Mouse (Mus musculus) G1E (cell line): ENCODE measurements around the gene Map3k20. TPM values are rescaled to one million over a fixed set of nuclear protein-coding genes. Genes with fewer than 3 reads are reported as not detected.

Experiments
- ATAC-seq: 2 replicates; pipeline ENCODE4 v1.8.0; 2016; ENCODE audit warnings: mild to moderate bottlenecking; ENCODE audit not compliant: insufficient number of reproducible peaks, poor library complexity, low FRiP score, severe bottlenecking; ENCODE audit errors: extremely low read depth
- DNase-seq: peaks from one replicate; pipeline ENCODE4 v3.0.0; 2012; ENCODE audit warnings: low spot score
- H3K27me3 ChIP-seq: 2 replicates; pipeline ENCODE4 v1.6.1; 2012; ENCODE audit warnings: mild to moderate bottlenecking, low read length, inconsistent platforms; ENCODE audit not compliant: insufficient read depth
- H3K36me3 ChIP-seq: replicated peaks from 2 replicates; pipeline ENCODE3; 2012; ENCODE audit warnings: mild to moderate bottlenecking, inconsistent platforms
- H3K4me1 ChIP-seq: 2 replicates; pipeline ENCODE4 v1.6.1; 2012; ENCODE audit warnings: low read depth, low read length, inconsistent platforms, mixed read lengths; ENCODE audit not compliant: insufficient read depth
- H3K4me3 ChIP-seq: 2 replicates; pipeline ENCODE4 v1.5.1; 2012; ENCODE audit warnings: low read depth, mild to moderate bottlenecking, inconsistent platforms, low read length, moderate library complexity, mixed read lengths
- H3K9me3 ChIP-seq: replicated peaks from 2 replicates; pipeline ENCODE4 v1.6.1; 2012; ENCODE audit warnings: inconsistent platforms
- CTCF ChIP-seq: IDR thresholded peaks from 2 replicates; pipeline ENCODE4 v1.5.1; 2012; ENCODE audit warnings: low read depth, low read length, inconsistent platforms, mixed read lengths
- GATA1 ChIP-seq: IDR thresholded peaks from 2 replicates; pipeline ENCODE4 v1.6.1; 2012; ENCODE audit warnings: borderline replicate concordance, low read length, inconsistent platforms, mixed read lengths
- GATA2 ChIP-seq: IDR thresholded peaks from 2 replicates; pipeline ENCODE4 v1.6.1; 2012; ENCODE audit warnings: low read depth, low read length, inconsistent platforms, borderline replicate concordance
- POLR2AphosphoS5 ChIP-seq: IDR thresholded peaks from 2 replicates; pipeline ENCODE4 v1.6.1; 2012; ENCODE audit warnings: low read depth, low read length, inconsistent platforms; ENCODE audit not compliant: insufficient replicate concordance
- TAL1 ChIP-seq: conservative IDR thresholded peaks from 2 replicates; pipeline ENCODE4 v1.6.1; 2012; ENCODE audit warnings: low read depth, low read length, inconsistent platforms, mixed read lengths
- polyA plus RNA-seq: library from polyadenylated mRNA; stranded (reverse); fragments of >175 nt; gene quantifications from 2 replicates; pipeline ENCODE4 v1.2.3, GENCODE M21; 2012
- total RNA-seq, 2 experiments: library from RNA; stranded (forward) in 1 of 2; stranded (reverse) in 1 of 2; fragments of 200-1000 nt in 1 of 2; fragments of >200 nt in 1 of 2; fragmentation: Nextera tagmentation in 1 of 2; gene quantifications; 2 replicates each; pipeline ENCODE4 v1.2.3; 2014 to 2017

Map3k20 gene
- total and polyA plus RNA-seq, 3 experiments: 2.3 to 60.5 (median 23.2) TPM

DNA sequence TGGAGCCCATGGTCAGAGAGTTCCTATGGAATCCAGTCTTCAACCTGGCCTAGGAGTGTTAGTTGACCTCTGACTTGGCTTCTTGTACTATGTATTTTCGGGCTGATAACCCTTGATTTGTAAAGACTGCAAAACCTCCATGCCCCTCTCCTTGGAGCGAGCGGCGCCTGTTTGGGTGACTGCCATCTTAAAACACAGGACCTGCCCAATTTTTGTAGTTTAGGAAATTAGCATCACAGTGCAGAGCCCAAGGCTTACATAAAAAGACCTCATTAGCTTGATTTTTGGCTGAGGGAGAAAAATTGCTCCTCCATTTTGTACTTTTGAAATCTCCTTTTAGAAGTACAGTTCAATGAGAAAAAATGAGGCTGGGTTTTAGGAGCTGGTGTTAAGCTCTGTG, 192.7 kb downstream of the Map3k20 start:
- TF ChIP-seq TAL1: no peak
- TF ChIP-seq GATA1: no peak
- TF ChIP-seq CTCF: no peak
- TF ChIP-seq GATA2: no peak
- TF ChIP-seq POLR2AphosphoS5: no peak
- Histone ChIP-seq H3K4me3 (peak overlapping the region; percentile 97), H3K9me3 (no peaks in the 10 kb centered on the region), H3K27me3 (no peaks in the 10 kb centered on the region), H3K4me1 (peaks cover 66% of the 10 kb centered on the region), H3K36me3 (peaks cover 56% of the 10 kb centered on the region)
- DNase-seq (no peak), ATAC-seq (no peak)

GRCm38 (mm10) chr2:72478921-72479320, 193.5 kb downstream of the Map3k20 start:
- no peaks in the 10 kb centered on the region for H3K9me3 ChIP-seq
- TF ChIP-seq POLR2AphosphoS5 (no peak), GATA1 (no peak), TAL1 (no peak), GATA2 (no peak), CTCF (no peak)
- H3K36me3 ChIP-seq: peaks cover 64% of the 10 kb centered on the region
- no peaks in the 10 kb centered on the region for H3K27me3 ChIP-seq
- H3K4me1 ChIP-seq: peaks cover 64% of the 10 kb centered on the region
- no peak for DNase-seq
- peak overlapping the region; percentile 97; the same call in 1 of the 2 replicates for H3K4me3 ChIP-seq
- ATAC-seq: no peak

- Histone ChIP-seq H3K9me3 (no peaks in the 10 kb centered on the region), H3K27me3 (no peaks in the 10 kb centered on the region), H3K4me1 (peaks cover 61% of the 10 kb centered on the region), H3K36me3 (peaks cover 72% of the 10 kb centered on the region), H3K4me3 (peak overlapping the region; percentile 60; the same call in 1 of the 2 replicates)
- TF ChIP-seq CTCF (no peak), POLR2AphosphoS5 (no peak), GATA1 (no peak), GATA2 (no peak), TAL1 (no peak)
- ATAC-seq: no peak
- no peak for DNase-seq
These were observed 194.4 kb downstream of the Map3k20 start for GRCm38 (mm10) chr2:72479818-72480217.

DNA sequence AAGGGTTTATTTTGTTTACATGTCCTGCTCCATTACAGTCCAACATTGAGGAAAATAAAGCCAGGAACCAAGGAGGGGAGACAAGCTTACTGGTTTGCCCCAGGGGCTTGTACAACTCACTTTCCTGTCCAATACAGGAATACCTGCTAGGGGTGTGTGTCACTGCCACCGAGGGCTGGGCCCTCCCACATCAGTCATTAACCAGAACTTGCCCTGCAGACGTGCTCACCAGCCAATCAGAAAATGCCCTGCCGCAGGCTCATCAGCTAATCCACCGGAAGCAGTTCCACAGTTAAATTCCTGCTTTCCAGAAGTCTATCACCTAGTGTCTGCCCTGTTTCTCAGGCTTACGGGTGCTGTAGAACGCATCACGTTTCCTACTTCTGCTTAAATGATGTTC, 206.2 kb downstream of the Map3k20 start:
- no peak for ATAC-seq
- peaks cover 11% of the 10 kb centered on the region for H3K36me3 ChIP-seq
- no peak for DNase-seq
- no peaks in the 10 kb centered on the region for H3K9me3 ChIP-seq
- no peak overlapping the region for H3K4me3 ChIP-seq
- TF ChIP-seq POLR2AphosphoS5 (no peak), CTCF (no peak), TAL1 (no peak), GATA1 (no peak), GATA2 (no peak)
- peaks cover 22% of the 10 kb centered on the region for H3K27me3 ChIP-seq
- no peaks in the 10 kb centered on the region for H3K4me1 ChIP-seq

Other genes with a start within 250 kb of the Map3k20 start
- gene Cdca7, start 190.5 kb downstream of the Map3k20 start, total RNA-seq (2014; fragmentation: Nextera tagmentation): 124 and 167 TPM in 2 replicates
- 162 and 191 TPM in 2 replicates for gene Cdca7, start 190.5 kb downstream of the Map3k20 start, total RNA-seq (2017)
- 84.1 and 90.9 TPM in 2 replicates for gene Cdca7, start 190.5 kb downstream of the Map3k20 start, polyA plus RNA-seq